Mouse (Mus musculus): Measurements from ENCODE around the gene Gns. TPM values are rescaled to one million over a fixed set of nuclear protein-coding genes. Genes with fewer than 3 reads are reported as not detected.

Gns gene
- total and polyA plus RNA-seq, 2 experiments from 2014 or later: 39.5 to 87.5 TPM

DNA sequence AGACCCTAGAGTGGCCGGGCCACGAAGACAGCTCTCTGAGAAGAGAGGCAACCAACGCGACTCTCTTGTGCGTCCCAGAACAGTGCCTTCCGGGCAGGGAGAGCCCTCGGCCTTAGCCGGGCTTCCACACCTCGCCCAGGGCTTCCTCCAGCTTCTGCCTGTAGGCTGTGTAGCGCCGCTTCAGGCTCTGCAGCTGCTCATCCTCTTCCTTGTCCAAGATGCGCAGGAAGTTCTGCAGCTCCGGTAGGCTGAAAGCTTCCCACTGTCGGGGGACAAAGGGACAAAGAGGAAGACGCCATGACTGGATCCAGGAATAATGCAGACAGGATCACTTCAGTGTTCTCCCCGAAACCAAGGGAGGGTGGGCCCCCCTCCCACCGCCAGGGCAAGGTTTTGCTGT, 47.9 kb downstream of the Gns start:
- no peak for DNase-seq (ENCODE audit: low spot score)
- no peak overlapping the region for H3K27ac ChIP-seq
- H3K9me3 ChIP-seq (ENCODE audit: low read length): no peaks in the 10 kb centered on the region
- TF ChIP-seq CTCF (IDR thresholded peaks at IDR 0.05; ENCODE audit: low read depth): no peak
- H3K36me3 ChIP-seq (ENCODE audit: insufficient read depth, low read length): peaks cover 4% of the 10 kb centered on the region; the same call in 1 of the 2 replicates
- H3K4me2 ChIP-seq (ENCODE audit: low read depth, low read length): no peak overlapping the region
- H3K27me3 ChIP-seq (ENCODE audit: insufficient read depth, low read length): no peaks in the 10 kb centered on the region
- no peak overlapping the region for H3K9ac ChIP-seq (replicated peaks; ENCODE audit: low read length)
- no peak overlapping the region for H3K4me3 ChIP-seq (ENCODE audit: low read length)
- ATAC-seq: no peak
- no peaks in the 10 kb centered on the region for H3K4me1 ChIP-seq (ENCODE audit: insufficient read depth, low read length)
- 82% methylated on average over 17 of the region's 17 CpGs for WGBS

DNA sequence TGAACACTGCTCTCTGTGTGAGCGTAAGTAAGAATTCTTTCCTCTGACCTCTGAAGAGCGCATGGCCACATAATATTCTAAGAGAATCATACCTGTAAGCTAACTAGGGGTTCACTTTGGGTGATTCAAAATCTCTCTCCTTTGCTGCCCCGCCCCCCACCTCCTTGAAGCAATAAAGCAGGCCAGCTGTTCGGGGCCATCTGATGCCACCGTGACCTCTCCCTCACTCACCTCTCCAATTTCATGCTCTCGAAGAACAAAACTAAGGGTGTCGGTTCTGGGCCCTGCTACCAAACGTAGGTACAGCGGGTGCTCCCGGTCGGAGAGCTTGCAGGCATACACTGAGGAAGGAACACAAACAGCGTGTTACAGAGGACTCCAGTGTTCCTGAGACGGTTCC, 49.2 kb downstream of the Gns start:
- H3K27me3 ChIP-seq (ENCODE audit: insufficient read depth, low read length): no peaks in the 10 kb centered on the region
- H3K36me3 ChIP-seq (ENCODE audit: insufficient read depth, low read length): peaks cover 4% of the 10 kb centered on the region; the same call in 1 of the 2 replicates
- DNase-seq (ENCODE audit: low spot score): no peak
- WGBS: 93% methylated on average over 13 of the region's 13 CpGs
- H3K4me1 ChIP-seq (ENCODE audit: insufficient read depth, low read length): no peaks in the 10 kb centered on the region
- TF ChIP-seq CTCF (IDR thresholded peaks at IDR 0.05; ENCODE audit: low read depth): no peak
- no peaks in the 10 kb centered on the region for H3K9me3 ChIP-seq (ENCODE audit: low read length)
- H3K4me2 ChIP-seq (ENCODE audit: low read depth, low read length): no peak overlapping the region
- H3K9ac ChIP-seq (replicated peaks; ENCODE audit: low read length): no peak overlapping the region
- no peak overlapping the region for H3K4me3 ChIP-seq (ENCODE audit: low read length)
- ATAC-seq: no peak
- no peak overlapping the region for H3K27ac ChIP-seq

GRCm38 (mm10) chr10:121418835-121419234, 53.9 kb downstream of the Gns start:
- no peak for DNase-seq (ENCODE audit: low spot score)
- 58% methylated on average over 14 of the region's 14 CpGs for WGBS
- no peaks in the 10 kb centered on the region for H3K36me3 ChIP-seq (ENCODE audit: insufficient read depth, low read length)
- H3K9me3 ChIP-seq (ENCODE audit: low read length): no peaks in the 10 kb centered on the region
- H3K4me1 ChIP-seq (ENCODE audit: insufficient read depth, low read length): peaks cover 27% of the 10 kb centered on the region
- H3K27me3 ChIP-seq (ENCODE audit: insufficient read depth, low read length): no peaks in the 10 kb centered on the region
- H3K4me3 ChIP-seq (ENCODE audit: low read length): no peak overlapping the region
- H3K27ac ChIP-seq: no peak overlapping the region
- no peak for ATAC-seq
- no peak for TF ChIP-seq CTCF (IDR thresholded peaks at IDR 0.05; ENCODE audit: low read depth)
- no peak overlapping the region for H3K4me2 ChIP-seq (ENCODE audit: low read depth, low read length)
- no peak overlapping the region for H3K9ac ChIP-seq (replicated peaks; ENCODE audit: low read length)

GRCm38 (mm10) chr10:121419640-121420470, 55.0 kb downstream of the Gns start:
- Histone ChIP-seq H3K9ac (replicated peaks; ENCODE audit: low read length) (no peak overlapping the region), H3K27ac (no peak overlapping the region; the same call in 1 of the 2 replicates), H3K4me3 (ENCODE audit: low read length) (no peak overlapping the region), H3K36me3 (ENCODE audit: insufficient read depth, low read length) (no peaks in the 10 kb centered on the region), H3K9me3 (ENCODE audit: low read length) (no peaks in the 10 kb centered on the region), H3K4me1 (ENCODE audit: insufficient read depth, low read length) (peaks cover 31% of the 10 kb centered on the region), H3K27me3 (ENCODE audit: insufficient read depth, low read length) (no peaks in the 10 kb centered on the region), H3K4me2 (ENCODE audit: low read depth, low read length) (no peak overlapping the region)
- DNase-seq (ENCODE audit: low spot score) (peak; percentile 59), ATAC-seq (peak; percentile 60)
- TF ChIP-seq CTCF (IDR thresholded peaks at IDR 0.05; ENCODE audit: low read depth): peak; percentile 34
- WGBS: 51% methylated on average over 22 of the region's 22 CpGs

GRCm38 (mm10) chr10:121421023-121421422, 56.1 kb downstream of the Gns start:
- WGBS: 45% methylated on average over 9 of the region's 9 CpGs
- H3K4me1 ChIP-seq (ENCODE audit: insufficient read depth, low read length): peaks cover 31% of the 10 kb centered on the region

GRCm38 (mm10) chr10:121421657-121422290, 56.9 kb downstream of the Gns start:
- Histone ChIP-seq H3K4me1 (ENCODE audit: insufficient read depth, low read length) (peaks cover 31% of the 10 kb centered on the region), H3K9me3 (ENCODE audit: low read length) (no peaks in the 10 kb centered on the region), H3K9ac (replicated peaks; ENCODE audit: low read length) (no peak overlapping the region), H3K36me3 (ENCODE audit: insufficient read depth, low read length) (no peaks in the 10 kb centered on the region), H3K4me2 (ENCODE audit: low read depth, low read length) (no peak overlapping the region), H3K27ac (no peak overlapping the region), H3K4me3 (ENCODE audit: low read length) (no peak overlapping the region), H3K27me3 (ENCODE audit: insufficient read depth, low read length) (no peaks in the 10 kb centered on the region)
- DNase-seq (ENCODE audit: low spot score) (no peak), ATAC-seq (no peak)
- 88% methylated on average over 11 of the region's 11 CpGs for WGBS
- no peak for TF ChIP-seq CTCF (IDR thresholded peaks at IDR 0.05; ENCODE audit: low read depth)

More at GRCm38 (mm10) chr10:121421023-121421422, 56.1 kb downstream of the Gns start:
- DNase-seq (ENCODE audit: low spot score): no peak
- Histone ChIP-seq H3K27me3 (ENCODE audit: insufficient read depth, low read length) (no peaks in the 10 kb centered on the region), H3K36me3 (ENCODE audit: insufficient read depth, low read length) (no peaks in the 10 kb centered on the region), H3K27ac (no peak overlapping the region), H3K4me3 (ENCODE audit: low read length) (no peak overlapping the region), H3K4me2 (ENCODE audit: low read depth, low read length) (no peak overlapping the region), H3K9ac (replicated peaks; ENCODE audit: low read length) (no peak overlapping the region), H3K9me3 (ENCODE audit: low read length) (no peaks in the 10 kb centered on the region)
- no peak for ATAC-seq
- TF ChIP-seq CTCF (IDR thresholded peaks at IDR 0.05; ENCODE audit: low read depth): no peak

Data from hindbrain, postnatal 0 days (tissue).